Mouse (Mus musculus): ENCODE measurements at regions not wholly inside any gene's neighbourhood (a gene's known extent, or its start where the extent isn't known, plus 50 kb on each side); places are given as distances from the start of the nearest gene placed in this dataset.

GRCm38 (mm10) chr14:99593864-99594263 lies 295.4 kb downstream of the Klf5 start:
- no peak overlapping the region for H3K27ac ChIP-seq (ENCODE audit: insufficient read depth, low read depth, low read length, poor library complexity, severe bottlenecking)
- no peaks in the 10 kb centered on the region for H3K4me1 ChIP-seq (ENCODE audit: control insufficient read depth in 2 of 2, insufficient read depth in 2 of 2, low read length in 2 of 2, poor library complexity in 1 of 2)
- H3K36me3 ChIP-seq (ENCODE audit: control insufficient read depth, insufficient read depth, low read length, poor library complexity, severe bottlenecking): no peaks in the 10 kb centered on the region
- no peak overlapping the region for H3K4me3 ChIP-seq (ENCODE audit: insufficient read depth in 1 of 2, low read depth in 1 of 2, low read length in 2 of 2, poor library complexity in 1 of 2, severe bottlenecking in 1 of 2)
- TF ChIP-seq ZC3H11A (IDR thresholded peaks at IDR 0.05; ENCODE audit: borderline replicate concordance, low read depth, low read length) (no peak), MAFK (IDR thresholded peaks at IDR 0.05; ENCODE audit: insufficient read depth, low read depth, low read length) (no peak), CHD2 (IDR thresholded peaks at IDR 0.05; ENCODE audit: low read depth, low read length) (no peak), HCFC1 (IDR thresholded peaks at IDR 0.05; ENCODE audit: borderline replicate concordance, insufficient read depth, low read length) (no peak), ZNF384 (IDR thresholded peaks at IDR 0.05; ENCODE audit: low read depth, low read length) (no peak)
- H3K9ac ChIP-seq (ENCODE audit: insufficient read depth, low read depth, low read length, poor library complexity, severe bottlenecking): no peak overlapping the region
- no peaks in the 10 kb centered on the region for H3K9me3 ChIP-seq (ENCODE audit: control insufficient read depth, insufficient read depth, low read depth, low read length)
- no peak for DNase-seq (ENCODE audit: low read depth, low spot score)
- in situ Hi-C loops (cut with MboI; ENCODE audit: low sequenced_read_pairs in 2 of 2, unreplicated experiment in 2 of 2): no loop called here

DNA sequence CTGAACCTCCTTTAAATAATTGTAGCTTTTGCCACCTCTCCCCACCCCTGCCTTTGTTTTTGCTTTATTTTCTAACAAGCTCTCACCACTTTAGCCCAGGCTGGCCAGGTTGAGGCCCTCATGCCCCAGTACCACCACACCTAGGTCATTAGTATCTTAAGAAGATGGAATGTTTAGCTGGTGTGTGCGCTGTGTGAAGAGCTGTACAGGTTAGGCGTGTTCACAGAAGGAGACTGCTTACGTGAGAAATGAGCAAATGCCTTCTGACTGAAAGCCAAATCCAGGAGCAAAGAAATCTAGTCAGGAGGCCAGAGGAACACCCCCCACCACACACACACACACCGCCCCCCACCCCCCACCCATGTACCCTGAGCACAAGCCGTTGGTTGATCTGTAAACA lies 303.4 kb downstream of the Klf5 start:
- no peak for DNase-seq (ENCODE audit: low read depth, low spot score)
- Histone ChIP-seq H3K27ac (ENCODE audit: insufficient read depth, low read depth, low read length, poor library complexity, severe bottlenecking) (no peak overlapping the region), H3K36me3 (ENCODE audit: control insufficient read depth, insufficient read depth, low read length, poor library complexity, severe bottlenecking) (no peaks in the 10 kb centered on the region), H3K9me3 (ENCODE audit: control insufficient read depth, insufficient read depth, low read depth, low read length) (no peaks in the 10 kb centered on the region), H3K4me1 (ENCODE audit: control insufficient read depth in 2 of 2, insufficient read depth in 2 of 2, low read length in 2 of 2, poor library complexity in 1 of 2) (peaks cover 0 to 2% of the 10 kb centered on the region in 2 experiments; a peak in 1 of 4 replicates), H3K9ac (ENCODE audit: insufficient read depth, low read depth, low read length, poor library complexity, severe bottlenecking) (no peak overlapping the region), H3K4me3 (ENCODE audit: insufficient read depth in 1 of 2, low read depth in 1 of 2, low read length in 2 of 2, poor library complexity in 1 of 2, severe bottlenecking in 1 of 2) (no peak overlapping the region)
- in situ Hi-C loops (cut with MboI; ENCODE audit: low sequenced_read_pairs in 2 of 2, unreplicated experiment in 2 of 2): no loop called here
- TF ChIP-seq ZNF384 (IDR thresholded peaks at IDR 0.05; ENCODE audit: low read depth, low read length) (no peak), ZC3H11A (IDR thresholded peaks at IDR 0.05; ENCODE audit: borderline replicate concordance, low read depth, low read length) (no peak)

- in situ Hi-C loops (cut with MboI; ENCODE audit: low sequenced_read_pairs in 2 of 2, unreplicated experiment in 2 of 2): no loop called here
- Histone ChIP-seq H3K9me3 (ENCODE audit: control insufficient read depth, insufficient read depth, low read depth, low read length) (no peaks in the 10 kb centered on the region), H3K4me1 (ENCODE audit: control insufficient read depth in 2 of 2, insufficient read depth in 2 of 2, low read length in 2 of 2, poor library complexity in 1 of 2) (peaks cover 0 to 2% of the 10 kb centered on the region in 2 experiments; a peak in 1 of 4 replicates), H3K36me3 (ENCODE audit: control insufficient read depth, insufficient read depth, low read length, poor library complexity, severe bottlenecking) (no peaks in the 10 kb centered on the region), H3K4me3 (ENCODE audit: insufficient read depth in 1 of 2, low read depth in 1 of 2, low read length in 2 of 2, poor library complexity in 1 of 2, severe bottlenecking in 1 of 2) (no peak overlapping the region), H3K9ac (ENCODE audit: insufficient read depth, low read depth, low read length, poor library complexity, severe bottlenecking) (no peak overlapping the region), H3K27ac (ENCODE audit: insufficient read depth, low read depth, low read length, poor library complexity, severe bottlenecking) (no peak overlapping the region)
- DNase-seq (ENCODE audit: low read depth, low spot score): no peak
- TF ChIP-seq ZNF384 (IDR thresholded peaks at IDR 0.05; ENCODE audit: low read depth, low read length) (no peak), HCFC1 (IDR thresholded peaks at IDR 0.05; ENCODE audit: borderline replicate concordance, insufficient read depth, low read length) (no peak), CHD2 (IDR thresholded peaks at IDR 0.05; ENCODE audit: low read depth, low read length) (no peak), ZC3H11A (IDR thresholded peaks at IDR 0.05; ENCODE audit: borderline replicate concordance, low read depth, low read length) (no peak), MAFK (IDR thresholded peaks at IDR 0.05; ENCODE audit: insufficient read depth, low read depth, low read length) (no peak)
These were observed 304.8 kb downstream of the Klf5 start for GRCm38 (mm10) chr14:99603257-99603656.

GRCm38 (mm10) chr14:99605351-99606100 lies 307.0 kb downstream of the Klf5 start:
- DNase-seq (ENCODE audit: low read depth, low spot score): no peak
- Histone ChIP-seq H3K9ac (ENCODE audit: insufficient read depth, low read depth, low read length, poor library complexity, severe bottlenecking) (no peak overlapping the region), H3K4me1 (ENCODE audit: control insufficient read depth in 2 of 2, insufficient read depth in 2 of 2, low read length in 2 of 2, poor library complexity in 1 of 2) (peaks cover 0 to 2% of the 10 kb centered on the region in 2 experiments; a peak in 1 of 4 replicates), H3K4me3 (ENCODE audit: insufficient read depth in 1 of 2, low read depth in 1 of 2, low read length in 2 of 2, poor library complexity in 1 of 2, severe bottlenecking in 1 of 2) (no peak overlapping the region), H3K36me3 (ENCODE audit: control insufficient read depth, insufficient read depth, low read length, poor library complexity, severe bottlenecking) (no peaks in the 10 kb centered on the region), H3K9me3 (ENCODE audit: control insufficient read depth, insufficient read depth, low read depth, low read length) (no peaks in the 10 kb centered on the region), H3K27ac (ENCODE audit: insufficient read depth, low read depth, low read length, poor library complexity, severe bottlenecking) (no peak overlapping the region)
- no peak for TF ChIP-seq ZC3H11A (IDR thresholded peaks at IDR 0.05; ENCODE audit: borderline replicate concordance, low read depth, low read length)
- in situ Hi-C loops (cut with MboI; ENCODE audit: low sequenced_read_pairs in 2 of 2, unreplicated experiment in 2 of 2): no loop called here

DNA sequence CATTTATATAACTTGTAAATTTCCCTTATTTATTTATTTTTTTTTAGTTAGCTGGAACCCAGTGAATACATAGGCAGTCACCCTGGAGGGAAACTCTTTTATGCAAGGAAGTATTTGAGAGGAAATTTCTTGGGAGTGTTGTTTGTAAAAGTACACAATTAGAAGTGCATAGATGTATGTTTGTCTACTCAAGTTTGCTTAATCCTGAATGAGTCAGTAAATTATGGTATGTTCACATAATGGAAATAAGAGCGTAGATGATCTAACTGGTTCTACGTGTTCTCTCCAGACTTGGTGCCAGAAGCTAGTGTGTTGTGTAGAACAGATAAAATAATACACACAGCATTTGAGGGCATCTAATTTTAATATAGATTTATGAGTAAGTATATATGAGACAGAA lies 310.5 kb downstream of the Klf5 start:
- no peak for DNase-seq (ENCODE audit: low read depth, low spot score)
- in situ Hi-C loops (cut with MboI; ENCODE audit: low sequenced_read_pairs in 2 of 2, unreplicated experiment in 2 of 2): no loop called here
- no peaks in the 10 kb centered on the region for H3K36me3 ChIP-seq (ENCODE audit: control insufficient read depth, insufficient read depth, low read length, poor library complexity, severe bottlenecking)
- H3K4me3 ChIP-seq (ENCODE audit: insufficient read depth in 1 of 2, low read depth in 1 of 2, low read length in 2 of 2, poor library complexity in 1 of 2, severe bottlenecking in 1 of 2): no peak overlapping the region
- H3K9ac ChIP-seq (ENCODE audit: insufficient read depth, low read depth, low read length, poor library complexity, severe bottlenecking): no peak overlapping the region
- H3K4me1 ChIP-seq (ENCODE audit: control insufficient read depth in 2 of 2, insufficient read depth in 2 of 2, low read length in 2 of 2, poor library complexity in 1 of 2): no peaks in the 10 kb centered on the region
- no peak for TF ChIP-seq CHD2 (IDR thresholded peaks at IDR 0.05; ENCODE audit: low read depth, low read length)
- no peak for TF ChIP-seq MAFK (IDR thresholded peaks at IDR 0.05; ENCODE audit: insufficient read depth, low read depth, low read length)
- no peak for TF ChIP-seq ZNF384 (IDR thresholded peaks at IDR 0.05; ENCODE audit: low read depth, low read length)
- TF ChIP-seq ZC3H11A (IDR thresholded peaks at IDR 0.05; ENCODE audit: borderline replicate concordance, low read depth, low read length): no peak
- TF ChIP-seq HCFC1 (IDR thresholded peaks at IDR 0.05; ENCODE audit: borderline replicate concordance, insufficient read depth, low read length): no peak
- no peaks in the 10 kb centered on the region for H3K9me3 ChIP-seq (ENCODE audit: control insufficient read depth, insufficient read depth, low read depth, low read length)
- H3K27ac ChIP-seq (ENCODE audit: insufficient read depth, low read depth, low read length, poor library complexity, severe bottlenecking): no peak overlapping the region

Data from ES-E14 (cell line).